In the genomic region with DNA sequence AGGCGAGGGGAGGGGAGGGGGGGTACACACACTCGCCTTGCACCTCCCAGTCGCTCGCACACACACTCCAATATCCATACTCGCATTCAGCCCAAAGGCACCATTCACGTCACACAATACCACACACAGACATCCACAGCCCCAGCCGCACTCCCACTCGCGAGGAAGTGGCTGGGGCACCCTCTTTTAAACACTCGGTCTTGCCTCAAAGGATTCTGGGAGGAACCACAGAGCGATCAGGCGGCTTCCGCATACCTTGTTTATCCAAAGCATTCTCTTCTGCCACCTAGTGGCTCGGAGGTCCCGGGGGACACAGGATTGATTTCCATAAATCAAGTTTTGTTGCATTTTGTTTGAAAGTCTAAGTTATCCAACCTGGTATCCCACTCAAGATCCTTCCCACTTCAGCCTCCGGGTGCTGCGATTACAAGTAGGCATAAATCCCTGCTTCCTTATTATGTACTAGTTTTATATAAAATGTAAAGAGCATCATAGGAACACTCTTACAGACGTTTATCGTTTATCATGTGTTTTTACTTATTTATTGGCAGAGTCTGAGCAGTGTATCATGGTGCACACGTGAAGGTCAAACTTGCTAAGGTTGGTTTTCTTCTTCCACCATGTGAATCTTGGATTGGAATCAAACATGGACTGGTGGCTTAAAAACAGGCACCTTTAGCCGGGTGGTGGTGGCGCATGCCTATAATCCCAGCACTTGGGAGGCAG, we compare ENCODE assay signal across 8 mouse cellular contexts. TPM values are rescaled to one million over a fixed set of nuclear protein-coding genes. Genes with fewer than 3 reads are reported as not detected.
DNase-seq lines count a peak whose midpoint lies in the region; ATAC-seq and TF ChIP-seq lines count a peak whose summit lies in the region.

No protein-coding gene starts in this region.

- no peaks in the 10 kb centered on the region; the same call in 1 of the 2 replicates for H3K4me1 ChIP-seq in bone marrow, adult 2 months (ENCODE audit: control insufficient read depth, insufficient read depth, low read length)
- H3K4me1 ChIP-seq in embryonic facial prominence, embryonic 15.5 days, result 0 out of 2 replicates have a peak, but pooled peaks cover 5% of the 10 kb centered on the region
- no peaks in the 10 kb centered on the region for H3K4me1 ChIP-seq in kidney, embryonic 14.5 days (ENCODE audit: control insufficient read depth, insufficient read depth, low read length)
- H3K4me1 ChIP-seq in limb, embryonic 15.5 days, result no peaks in the 10 kb centered on the region

- peak; percentile 100 for TF ChIP-seq POLR2A in bone marrow, adult 2 months (IDR thresholded peaks at IDR 0.05; ENCODE audit: borderline replicate concordance, control insufficient read depth, low read depth, low read length)

- peak overlapping the region; percentile 82 for H3K4me2 ChIP-seq in embryonic facial prominence, embryonic 15.5 days (replicated peaks)
- H3K4me2 ChIP-seq in kidney, embryonic 14.5 days (replicated peaks; ENCODE audit: low read depth, low read length), result peak overlapping the region; percentile 59
- peak overlapping the region; percentile 69 for H3K4me2 ChIP-seq in limb, embryonic 15.5 days

- H3K36me3 ChIP-seq in embryonic facial prominence, embryonic 15.5 days, result peaks cover 26% of the 10 kb centered on the region
- peaks cover 25% of the 10 kb centered on the region for H3K36me3 ChIP-seq in kidney, embryonic 14.5 days (ENCODE audit: control insufficient read depth, insufficient read depth, low read length)
- peaks cover 30% of the 10 kb centered on the region for H3K36me3 ChIP-seq in limb, embryonic 15.5 days

- peak overlapping the region; percentile 86 for H3K4me3 ChIP-seq in bone marrow, adult 2 months (replicated peaks; ENCODE audit: control insufficient read depth, low read depth, low read length)
- peak overlapping the region; percentile 88 for H3K4me3 ChIP-seq in embryonic facial prominence, embryonic 15.5 days (replicated peaks)
- H3K4me3 ChIP-seq in kidney, embryonic 14.5 days (ENCODE audit: low read length), result peak overlapping the region; percentile 84
- peak overlapping the region; percentile 82 for H3K4me3 ChIP-seq in limb, embryonic 15.5 days

- ATAC-seq in embryonic facial prominence, embryonic 15.5 days (ENCODE audit: insufficient number of reproducible peaks, low FRiP score, low TSS enrichment, low read depth), result peak; percentile 96
- ATAC-seq in kidney, embryonic 14.5 days (ENCODE audit: low FRiP score, low TSS enrichment), result peak; percentile 97
- peak; percentile 91 for ATAC-seq in limb, embryonic 15.5 days (ENCODE audit: insufficient number of reproducible peaks, low FRiP score, low TSS enrichment, low read depth)

- H3K27me3 ChIP-seq in embryonic facial prominence, embryonic 15.5 days, result no peaks in the 10 kb centered on the region
- H3K27me3 ChIP-seq in kidney, embryonic 14.5 days (ENCODE audit: control insufficient read depth, insufficient read depth, low read length), result no peaks in the 10 kb centered on the region
- H3K27me3 ChIP-seq in limb, embryonic 15.5 days, result no peaks in the 10 kb centered on the region

- H3K9ac ChIP-seq in embryonic facial prominence, embryonic 15.5 days, result peak overlapping the region; percentile 96
- H3K9ac ChIP-seq in kidney, embryonic 14.5 days (ENCODE audit: low read depth, low read length), result peak overlapping the region; percentile 93
- H3K9ac ChIP-seq in limb, embryonic 15.5 days, result peak overlapping the region; percentile 96

- H3K9me3 ChIP-seq in embryonic facial prominence, embryonic 15.5 days (replicated peaks), result no peaks in the 10 kb centered on the region
- no peaks in the 10 kb centered on the region for H3K9me3 ChIP-seq in kidney, embryonic 14.5 days (ENCODE audit: control insufficient read depth, low read length)
- H3K9me3 ChIP-seq in limb, embryonic 15.5 days, result no peaks in the 10 kb centered on the region

- peak; percentile 87 for TF ChIP-seq CTCF in bone marrow, adult 2 months (IDR thresholded peaks at IDR 0.05; ENCODE audit: control insufficient read depth, insufficient read depth, low read length)

- peak; percentile 99 for DNase-seq in 416B (ENCODE audit: low read depth)
- peak; percentile 93 for DNase-seq in heart, adult 9 months (ENCODE audit: low spot score in 2 of 2)
- DNase-seq in monocyte, adult 2 months (ENCODE audit: low read depth in 1 of 2, low spot score in 2 of 2), result peak; percentile 83 to 89
- DNase-seq in spleen, postnatal 36 days (ENCODE audit: low spot score in 2 of 2), result peak; percentile 93 to 96

- peak overlapping the region; percentile 88 for H3K27ac ChIP-seq in bone marrow, adult 2 months (ENCODE audit: control insufficient read depth, insufficient read depth, low read depth, low read length, poor library complexity)
- peak overlapping the region; percentile 87 for H3K27ac ChIP-seq in embryonic facial prominence, embryonic 15.5 days (replicated peaks)
- peak overlapping the region; percentile 72 for H3K27ac ChIP-seq in kidney, embryonic 14.5 days (ENCODE audit: low read depth, low read length)
- peak overlapping the region; percentile 89 for H3K27ac ChIP-seq in limb, embryonic 15.5 days

- WGBS in bone marrow, adult 2 months, result 16% methylated on average over 22 of the region's 22 CpGs
- WGBS in embryonic facial prominence, embryonic 15.5 days, result 14% methylated on average over 22 of the region's 22 CpGs
- 17% methylated on average over 22 of the region's 22 CpGs for WGBS in kidney, embryonic 14.5 days
- 14% methylated on average over 21 of the region's 22 CpGs for WGBS in limb, embryonic 15.5 days

RNA-seq across cellular contexts. Expression of a gene that starts 7.5 kb away (rescaled TPM):
- polyA plus RNA-seq in bone marrow, adult 2 months (2011; ENCODE audit: insufficient read depth, insufficient read length, low replicate concordance, missing spikeins), result 17.3 and 20.8 TPM in 2 replicates
- polyA plus RNA-seq in embryonic facial prominence, embryonic 15.5 days (2015; fragmentation: Nextera tagmentation; extraction: Ambion mirVana), result 48.6 and 49.6 TPM in 2 replicates
- 20.4 and 32.7 TPM in 2 replicates for polyA plus RNA-seq in kidney, embryonic 14.5 days (2014; fragmentation: Nextera tagmentation; extraction: Ambion mirVana)
- 52.2 and 53.4 TPM in 2 replicates for polyA plus RNA-seq in limb, embryonic 15.5 days (2015; fragmentation: Nextera tagmentation; extraction: Ambion mirVana)

RNA-seq across cellular contexts. Expression of a gene that starts 16.7 kb away (rescaled TPM):
- polyA plus RNA-seq in bone marrow, adult 2 months (2011; ENCODE audit: insufficient read depth, insufficient read length, low replicate concordance, missing spikeins), result 9.1 and 14.8 TPM in 2 replicates
- polyA plus RNA-seq in embryonic facial prominence, embryonic 15.5 days (2015; fragmentation: Nextera tagmentation; extraction: Ambion mirVana), result 43.1 and 51.3 TPM in 2 replicates
- 35.1 and 45.2 TPM in 2 replicates for polyA plus RNA-seq in kidney, embryonic 14.5 days (2014; fragmentation: Nextera tagmentation; extraction: Ambion mirVana)
- 48.7 and 53.5 TPM in 2 replicates for polyA plus RNA-seq in limb, embryonic 15.5 days (2015; fragmentation: Nextera tagmentation; extraction: Ambion mirVana)

RNA-seq across cellular contexts. Expression of a gene that starts 18.4 kb away (rescaled TPM):
- polyA plus RNA-seq in bone marrow, adult 2 months (2011; ENCODE audit: insufficient read depth, insufficient read length, low replicate concordance, missing spikeins), result not detected in 2 replicates
- polyA plus RNA-seq in embryonic facial prominence, embryonic 15.5 days (2015; fragmentation: Nextera tagmentation; extraction: Ambion mirVana), result 3.3 and 4.1 TPM in 2 replicates
- polyA plus RNA-seq in kidney, embryonic 14.5 days (2014; fragmentation: Nextera tagmentation; extraction: Ambion mirVana), result 0.59 and 2.0 TPM in 2 replicates
- polyA plus RNA-seq in limb, embryonic 15.5 days (2015; fragmentation: Nextera tagmentation; extraction: Ambion mirVana), result 0.63 and 0.77 TPM in 2 replicates

RNA-seq across cellular contexts. Expression of a gene that starts 20.8 kb away (rescaled TPM):
- not detected in 2 replicates for polyA plus RNA-seq in bone marrow, adult 2 months (2011; ENCODE audit: insufficient read depth, insufficient read length, low replicate concordance, missing spikeins)
- polyA plus RNA-seq in embryonic facial prominence, embryonic 15.5 days (2015; fragmentation: Nextera tagmentation; extraction: Ambion mirVana), result 2.8 and 6.1 TPM in 2 replicates
- not detected in 2 replicates for polyA plus RNA-seq in kidney, embryonic 14.5 days (2014; fragmentation: Nextera tagmentation; extraction: Ambion mirVana)
- polyA plus RNA-seq in limb, embryonic 15.5 days (2015; fragmentation: Nextera tagmentation; extraction: Ambion mirVana), result 0.26 TPM in 1 of 2 replicates, not detected in the other

RNA-seq across cellular contexts. Expression of a gene that starts 36.3 kb away (rescaled TPM):
- 1.3 and 3.9 TPM in 2 replicates for polyA plus RNA-seq in bone marrow, adult 2 months (2011; ENCODE audit: insufficient read depth, insufficient read length, low replicate concordance, missing spikeins)
- polyA plus RNA-seq in embryonic facial prominence, embryonic 15.5 days (2015; fragmentation: Nextera tagmentation; extraction: Ambion mirVana), result 18.0 and 19.9 TPM in 2 replicates
- 4.7 and 8.5 TPM in 2 replicates for polyA plus RNA-seq in kidney, embryonic 14.5 days (2014; fragmentation: Nextera tagmentation; extraction: Ambion mirVana)
- polyA plus RNA-seq in limb, embryonic 15.5 days (2015; fragmentation: Nextera tagmentation; extraction: Ambion mirVana), result 15.8 and 18.1 TPM in 2 replicates

Comparison
In these comparisons a context has a peak if more than half of its experiments do, and no peak if none do; other contexts are left out.
1. Peak in every context shown above with its lines: DNase-seq, ATAC-seq, H3K4me3 ChIP-seq and H3K27ac ChIP-seq.